Mouse (Mus musculus) cerebellum, adult 2 months (tissue): Measurements from ENCODE around the gene Hsdl1.

ENCODE experiments used
- CTCF ChIP-seq: fragments of 200-500 bp; IDR thresholded peaks from 2 replicates; pipeline ENCODE4 v1.5.1; 2011; ENCODE audit warnings: low read depth, mild to moderate bottlenecking, control low read depth, low read length, moderate library complexity, borderline replicate concordance; ENCODE audit not compliant: insufficient read depth
- POLR2A ChIP-seq: fragments of 200-500 bp; IDR thresholded peaks from 2 replicates; pipeline ENCODE4 v1.6.1; 2011; ENCODE audit warnings: low read length, control low read depth, borderline replicate concordance; ENCODE audit not compliant: insufficient read depth

DNA sequence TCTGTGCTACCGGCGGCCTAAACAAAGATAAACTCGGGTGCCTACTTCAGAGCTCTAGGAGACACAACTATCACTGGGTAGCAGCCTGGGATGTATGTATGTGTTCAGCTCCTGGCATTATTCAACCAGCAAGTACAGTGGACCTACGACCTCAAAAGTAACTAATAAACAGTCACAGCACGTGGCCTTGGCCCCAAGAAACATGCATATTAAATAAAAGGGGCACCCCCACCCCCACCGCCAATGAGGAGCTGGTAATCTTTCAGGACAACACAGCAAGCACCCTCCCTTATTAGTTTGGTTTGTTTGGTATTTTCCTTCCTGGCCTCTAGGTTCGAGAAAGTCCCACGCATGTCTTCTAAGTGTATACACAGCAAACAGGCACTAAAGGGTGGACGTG is 6.7 kb downstream of the Hsdl1 start:
- TF ChIP-seq CTCF: no peak
- TF ChIP-seq POLR2A: no peak
